Comparison of ENCODE assay signal across 9 mouse cellular contexts in genomic region chr11:21015536-21015935, GRCm38 (mm10).
DNase-seq lines count a peak whose midpoint lies in the region; ATAC-seq and TF ChIP-seq lines count a peak whose summit lies in the region.
"Had no signal": no experiment of that assay in that cellular context is flagged by ENCODE, and none has a peak within 500 bp of the region (broad histone marks: within the 10 kb centered on the region; RNA-seq: fewer than 3 reads in every experiment).

No protein-coding gene starts in this region.

- peak; percentile 74 to 78 for DNase-seq in heart, adult 18-20 months
- DNase-seq in heart, postnatal 25 days (ENCODE audit: low spot score), result no peak
- DNase-seq in ovary, postnatal 14 days (ENCODE audit: low spot score), result peak; percentile 19
- no peak for DNase-seq in ovary, adult 18-20 months (ENCODE audit: low spot score)
- peak; percentile 62 for DNase-seq in fat pad, adult 2 months (ENCODE audit: extremely low read depth, low read depth, low spot score)
- DNase-seq in thymus, postnatal 4 days, result no peak
- DNase-seq: liver, embryonic 13.5 days had no signal

- 60% methylated on average over 3 of the region's 3 CpGs for WGBS in small intestine, adult 2 months
- WGBS in midbrain, embryonic 13.5 days, result 91% methylated on average over 3 of the region's 3 CpGs

- TF ChIP-seq CTCF in small intestine, adult 2 months (IDR thresholded peaks at IDR 0.05; ENCODE audit: extremely low read depth, insufficient read length, insufficient replicate concordance, low read depth, low read length), result no peak

- H3K4me2 ChIP-seq in midbrain, embryonic 13.5 days (replicated peaks), result no peak overlapping the region
- H3K4me2 ChIP-seq: liver, embryonic 13.5 days had no signal

- H3K4me1 ChIP-seq in small intestine, adult 2 months (ENCODE audit: control insufficient read depth, insufficient read depth, insufficient read length, low read length), result peaks cover 13% of the 10 kb centered on the region; the same call in 1 of the 2 replicates
- peaks cover 25% of the 10 kb centered on the region for H3K4me1 ChIP-seq in midbrain, embryonic 13.5 days (replicated peaks)

- no peak overlapping the region for H3K9ac ChIP-seq in midbrain, embryonic 13.5 days (replicated peaks)
- H3K9ac ChIP-seq: liver, embryonic 13.5 days had no signal

- no peak for TF ChIP-seq POLR2A in small intestine, adult 2 months (IDR thresholded peaks at IDR 0.05; ENCODE audit: low read depth, low read length)

- H3K27me3 ChIP-seq in small intestine, adult 2 months (ENCODE audit: control insufficient read depth, insufficient read depth, low read length), result no peaks in the 10 kb centered on the region
- H3K27me3 ChIP-seq in midbrain, embryonic 13.5 days, result peaks cover 8% of the 10 kb centered on the region; the same call in 1 of the 2 replicates

- no peaks in the 10 kb centered on the region for H3K9me3 ChIP-seq in midbrain, embryonic 13.5 days
- H3K9me3 ChIP-seq: liver, embryonic 13.5 days had no signal

- intact Hi-C loops in heart, postnatal 25 days (cut with DNase I), result loop anchor here (5.0 kb wide), 1 partner anchor 98 kb away; no protein-coding TSS in a partner anchor

- H3K36me3 ChIP-seq in small intestine, adult 2 months (ENCODE audit: control insufficient read depth, insufficient read depth, low read length), result no peaks in the 10 kb centered on the region
- H3K36me3 ChIP-seq in midbrain, embryonic 13.5 days, result no peaks in the 10 kb centered on the region
- H3K36me3 ChIP-seq: liver, embryonic 13.5 days had no signal

- H3K27ac ChIP-seq in small intestine, adult 2 months (ENCODE audit: insufficient read depth, low read depth, low read length), result peak overlapping the region; percentile 59
- H3K27ac ChIP-seq in midbrain, embryonic 13.5 days, result no peak overlapping the region
- H3K27ac ChIP-seq: liver, embryonic 13.5 days had no signal

- H3K4me3 ChIP-seq in small intestine, adult 2 months (ENCODE audit: low read depth, low read length), result no peak overlapping the region
- H3K4me3 ChIP-seq in midbrain, embryonic 13.5 days (replicated peaks), result no peak overlapping the region
- H3K4me3 ChIP-seq: liver, embryonic 13.5 days had no signal

- no peak for ATAC-seq in midbrain, embryonic 13.5 days

Comparison
In these comparisons a context has a peak if more than half of its experiments do, and no peak if none do; other contexts are left out.
1. DNase-seq: peak in heart, adult 18-20 months (2 of 2), ovary, postnatal 14 days (single experiment) and fat pad, adult 2 months (single experiment); none in heart, postnatal 25 days (single experiment), ovary, adult 18-20 months (single experiment) and thymus, postnatal 4 days (single experiment).